Mouse (Mus musculus) midbrain, embryonic 16.5 days (tissue): ENCODE measurements around the gene Capn6. TPM values are rescaled to one million over a fixed set of nuclear protein-coding genes. Genes with fewer than 3 reads are reported as not detected.

ENCODE experiments used
- microRNA-seq: library from miRNA; unstranded; fragments of <30 nt; microRNA quantifications from one replicate; pipeline ENCODE4, GENCODE M21; 2017
- polyA plus RNA-seq: library from polyadenylated mRNA; unstranded; fragments of >200 nt; fragmentation: Nextera tagmentation; extraction: Ambion mirVana; gene quantifications from 2 replicates; pipeline ENCODE4 v1.2.1, GENCODE M21; 2015

Gene Capn6
- polyA plus RNA-seq, 1 experiment from 2014 or later: 1.2 TPM

Small RNA genes within 50 kb of the gene (microRNA-seq; reads per million reads assigned to microRNA genes)
- not detected for gene Gm47298

Other genes starting within 250 kb of the Capn6 start
- 266 and 338 TPM in 2 replicates for gene Dcx, start 105.9 kb upstream of the Capn6 start, polyA plus RNA-seq